Mouse (Mus musculus) frontal cortex, adult 2 months (tissue): Measurements from ENCODE around the gene Zfp266. TPM values are rescaled to one million over a fixed set of nuclear protein-coding genes. Genes with fewer than 3 reads are reported as not detected.
"Not testable (repeated sequence)": the region's sequence is repeated elsewhere in the genome, so short reads cannot be mapped to it uniquely, and the experiment has no call there.

Experiments
- DNase-seq, 2 experiments: peaks; one replicate each; pipeline ENCODE4 v3.0.0; 2022; ENCODE audit warnings: low spot score in 1 of 2; ENCODE audit errors: extremely low spot score in 1 of 2
- polyA plus RNA-seq: library from polyadenylated mRNA; depleted of rRNA; stranded (reverse); fragments of >200 nt; gene quantifications from 2 replicates; pipeline ENCODE4 v1.2.3, GENCODE M21; 2012; rRNA removed

Zfp266 gene
- 21.9 and 22.1 TPM in 2 replicates for polyA plus RNA-seq

GRCm38 (mm10) chr9:20521306-20521957 is at the start of gene Zfp266:
TSS of gene Zfp266 (minus strand) at chr9:20521417.
- DNase-seq, result peak; percentile 79 to 94

DNA sequence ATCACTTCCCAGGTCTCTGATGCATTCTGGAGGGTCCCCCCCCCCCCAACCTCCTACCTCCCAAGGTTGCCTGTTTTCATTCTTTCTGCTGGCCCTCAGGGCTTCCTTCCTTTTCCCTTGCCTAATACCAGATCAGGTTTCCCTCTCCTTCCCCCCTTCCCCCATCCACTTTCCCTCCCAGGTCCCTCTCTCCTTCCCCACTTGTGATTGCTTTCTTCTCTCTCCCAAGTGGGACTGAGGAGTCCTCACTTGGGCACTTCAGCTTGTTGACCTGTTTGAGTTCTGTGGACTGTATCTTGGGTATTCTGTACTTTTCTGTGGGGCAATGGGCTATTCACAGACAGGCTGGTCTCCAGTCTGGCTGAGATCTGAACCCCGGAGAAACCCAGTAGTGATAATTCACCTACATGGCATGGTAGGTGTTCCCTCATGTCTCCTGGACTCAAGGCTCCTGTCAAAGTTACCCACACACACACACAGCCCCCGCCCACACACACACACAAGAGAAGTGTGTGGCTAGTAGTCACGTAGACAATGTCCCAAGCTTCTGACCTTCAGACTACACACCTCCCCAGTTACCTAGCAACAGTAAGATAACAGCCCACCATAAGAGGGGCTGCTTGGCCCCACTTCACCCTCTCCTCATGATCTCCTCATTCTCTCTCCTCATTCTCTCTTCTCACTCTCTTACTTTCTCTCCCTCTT is 44.3 kb upstream of the Zfp266 start:
- not testable (repeated sequence) for DNase-seq

- DNase-seq, result no peak
Measured at GRCm38 (mm10) chr9:20562177-20562576, 41.0 kb upstream of the Zfp266 start.

DNA sequence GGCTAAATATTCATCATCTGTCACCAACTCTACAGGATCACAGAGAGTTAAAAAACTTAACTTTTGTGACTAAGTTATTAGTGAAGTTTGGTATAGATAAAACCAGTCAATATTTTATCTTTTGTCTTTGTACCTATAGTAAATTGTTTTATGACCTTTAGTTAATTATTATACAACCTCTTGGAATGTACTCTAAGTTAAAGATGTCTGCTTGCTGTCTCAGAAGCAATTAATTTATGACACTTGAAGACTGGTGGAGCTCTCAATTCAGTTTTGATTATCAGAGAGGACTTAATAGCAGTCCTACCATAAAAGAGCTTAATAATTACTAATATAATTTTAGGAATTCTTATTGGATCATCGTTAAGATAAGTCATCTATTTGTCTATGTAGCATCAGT is 31.5 kb upstream of the Zfp266 start:
- no peak for DNase-seq

- DNase-seq, result no peak
Measured at GRCm38 (mm10) chr9:20551781-20552275, 30.6 kb upstream of the Zfp266 start.

DNA sequence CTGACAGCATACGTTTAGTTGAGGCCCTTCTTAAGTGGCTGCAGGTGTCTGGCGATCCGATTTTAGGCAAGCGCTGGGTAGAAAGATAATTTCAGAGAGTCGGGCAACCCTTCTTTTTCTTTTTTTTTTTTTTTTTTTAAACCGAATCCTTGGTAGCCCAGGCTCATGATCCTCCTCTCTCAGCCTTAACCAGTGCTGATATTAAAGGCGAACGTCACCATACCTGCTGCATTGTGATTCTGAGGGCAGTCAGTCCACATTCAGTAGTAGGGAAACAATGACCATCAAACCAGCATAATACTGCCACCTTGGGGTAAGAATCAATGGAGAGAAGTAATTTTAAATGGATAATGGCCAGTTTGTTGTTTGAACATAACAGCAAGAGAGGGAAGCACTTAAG is 23.9 kb upstream of the Zfp266 start:
- DNase-seq, result peak in 1 of 2 experiments; percentile 33

GRCm38 (mm10) chr9:20544070-20544821 is 23.0 kb upstream of the Zfp266 start:
- DNase-seq, result peak; percentile 57 to 74

DNA sequence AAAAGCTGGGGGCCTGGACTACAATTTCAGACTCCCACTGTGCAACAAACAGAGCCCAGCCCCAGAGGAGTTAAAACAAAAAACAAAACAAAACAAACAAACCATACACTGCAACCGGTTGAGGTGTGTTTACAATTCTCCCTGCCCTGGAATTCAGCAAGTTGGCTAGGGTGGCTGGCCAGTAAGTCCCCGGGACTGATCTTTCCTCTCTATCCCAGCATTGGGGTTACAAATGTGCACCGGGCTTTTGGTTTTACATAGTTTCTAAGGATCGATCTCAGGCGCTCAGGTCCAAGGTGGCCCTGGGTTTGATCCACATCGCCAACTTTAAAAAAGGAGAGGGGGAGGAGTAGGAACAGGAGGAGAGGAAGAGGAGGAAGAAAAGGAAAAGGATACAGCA is 22.3 kb upstream of the Zfp266 start:
- DNase-seq, result no peak

GRCm38 (mm10) chr9:20536598-20536997 is 15.4 kb upstream of the Zfp266 start:
- DNase-seq, result no peak

- peak in 1 of 2 experiments; percentile 20 for DNase-seq
Measured at GRCm38 (mm10) chr9:20534326-20534926, 13.2 kb upstream of the Zfp266 start.

DNA sequence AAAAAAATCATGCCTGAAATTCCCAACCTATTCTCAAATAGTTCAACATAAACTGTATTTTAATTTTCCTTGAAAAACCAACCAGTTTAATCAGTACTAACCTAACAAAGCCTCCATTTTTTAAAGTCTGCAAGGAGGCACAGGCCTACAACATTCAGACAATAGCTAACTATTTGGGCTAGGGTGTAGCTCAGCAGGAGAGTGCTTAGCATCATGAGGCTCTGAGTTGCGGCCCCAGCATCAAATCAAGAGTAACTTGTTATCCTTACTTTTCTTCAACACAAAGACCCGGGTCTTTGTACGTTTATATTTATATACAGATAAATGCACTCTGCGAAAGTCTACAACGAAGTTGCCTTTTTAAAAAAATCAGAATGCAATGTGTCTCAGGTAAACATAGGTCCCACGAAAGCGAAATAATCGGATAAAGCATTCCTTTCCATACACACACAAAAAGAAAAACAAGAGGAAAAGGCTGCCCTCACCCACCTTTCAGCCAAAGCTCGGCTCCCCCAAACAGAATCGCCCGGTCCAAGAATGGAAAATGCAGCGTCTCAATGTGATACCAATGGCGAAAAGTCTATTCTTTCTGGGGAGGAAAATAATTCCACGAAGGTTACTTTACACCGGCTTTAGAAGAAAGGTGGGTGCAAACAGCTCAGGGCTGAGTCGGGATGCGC is 546 bp downstream of the Zfp266 start:
- DNase-seq, result peak in 1 of 2 experiments; percentile 17

GRCm38 (mm10) chr9:20519949-20520348 is 1.3 kb downstream of the Zfp266 start:
- no peak for DNase-seq

GRCm38 (mm10) chr9:20518708-20519107 is 2.5 kb downstream of the Zfp266 start:
- no peak for DNase-seq

GRCm38 (mm10) chr9:20517727-20518126 is 3.5 kb downstream of the Zfp266 start:
- no peak for DNase-seq

DNA sequence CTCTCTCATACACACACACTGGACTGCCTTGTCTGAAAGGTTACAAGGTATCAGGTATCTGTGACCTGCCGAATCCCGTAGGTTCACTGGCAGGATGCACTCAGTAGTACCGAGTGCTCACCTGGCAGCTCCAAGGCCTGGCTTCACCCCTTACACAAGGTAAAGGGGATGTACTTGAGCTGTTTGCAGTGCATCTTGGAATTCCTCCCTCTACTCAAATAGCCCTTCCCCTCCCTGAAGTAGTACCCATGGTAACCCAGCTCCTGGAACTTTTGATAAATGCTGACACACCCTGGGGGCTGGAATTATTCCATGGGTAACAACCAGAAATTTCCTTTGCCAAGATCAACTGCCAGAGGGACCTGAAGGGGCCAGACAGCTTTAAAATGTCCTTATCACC is 7.2 kb downstream of the Zfp266 start:
- DNase-seq, result no peak

DNA sequence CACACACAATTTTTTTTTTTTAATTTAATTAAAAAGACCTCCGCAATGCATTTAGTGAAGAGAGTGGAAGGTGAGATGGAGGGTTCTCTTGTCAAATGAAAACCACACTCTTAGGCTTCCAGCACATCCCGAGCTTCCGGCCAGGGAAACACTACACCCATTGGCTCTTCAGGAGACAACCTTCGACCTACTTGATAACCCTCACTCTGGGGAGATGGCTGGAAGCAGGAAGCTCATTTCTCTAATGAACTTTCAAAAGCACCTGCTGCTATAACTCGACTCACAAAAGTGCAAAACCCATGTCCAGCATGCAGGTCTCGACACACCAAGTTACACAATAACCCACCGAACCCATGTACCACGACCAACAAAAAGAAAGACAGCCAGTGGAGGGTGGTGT is 8.5 kb downstream of the Zfp266 start:
- DNase-seq, result no peak

GRCm38 (mm10) chr9:20511645-20512044 is 9.6 kb downstream of the Zfp266 start:
- no peak for DNase-seq

DNA sequence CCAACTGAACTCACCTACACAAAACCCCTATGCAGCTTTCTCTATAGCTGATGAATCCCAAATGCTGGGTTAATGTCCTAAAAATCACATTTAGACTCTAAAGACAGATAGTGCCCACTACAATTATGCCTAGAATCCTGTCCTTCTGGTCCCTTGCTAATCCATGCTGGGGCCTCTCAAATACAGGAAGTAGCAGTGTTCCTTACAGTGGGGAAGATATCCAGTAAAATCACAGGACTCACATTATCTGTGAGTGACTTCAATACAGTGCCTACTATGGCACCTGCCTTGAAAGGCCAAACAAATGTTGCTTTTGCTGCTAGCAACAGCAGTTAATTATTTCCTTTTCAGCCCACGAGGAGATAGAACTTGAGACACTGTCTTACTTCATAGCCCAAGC is 10.9 kb downstream of the Zfp266 start:
- DNase-seq, result no peak

DNA sequence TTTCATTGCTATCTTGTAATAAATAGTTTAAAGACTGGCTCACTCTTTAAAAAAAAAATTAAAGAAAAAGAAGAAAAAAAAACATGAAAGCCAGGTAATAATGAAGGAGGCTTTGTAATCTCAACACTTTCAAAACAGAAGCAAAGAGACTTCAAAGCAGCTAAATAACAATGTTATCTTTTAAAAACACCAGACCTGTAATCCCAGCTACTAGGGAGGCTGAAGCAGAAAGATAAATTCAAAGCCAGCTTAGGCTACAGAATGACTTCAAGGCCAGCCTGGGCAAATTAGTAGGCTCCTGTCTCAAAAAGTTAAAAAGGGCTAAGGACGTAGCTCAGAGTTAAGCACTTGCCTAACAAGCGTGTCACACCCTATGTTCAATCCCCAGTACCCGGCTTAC is 11.5 kb downstream of the Zfp266 start:
- DNase-seq, result no peak

DNA sequence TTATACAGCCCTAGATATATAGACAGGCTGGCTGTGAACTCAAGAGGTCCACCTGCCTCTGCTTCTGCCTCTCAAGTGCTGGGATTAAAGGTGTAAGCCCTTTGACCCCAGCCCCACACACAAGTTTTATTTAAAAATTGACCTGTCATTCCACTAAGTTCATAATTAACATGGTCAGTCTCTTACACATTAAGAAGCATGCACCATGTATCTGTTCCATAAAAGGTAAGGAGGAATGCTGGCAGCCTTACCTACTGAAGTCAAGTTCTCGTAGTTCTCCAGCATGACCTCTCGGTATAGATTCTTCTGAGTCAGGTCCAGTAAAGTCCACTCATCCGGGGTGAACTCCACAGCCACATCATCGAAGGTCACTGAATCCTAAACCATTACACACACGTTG is 16.4 kb downstream of the Zfp266 start:
- DNase-seq, result no peak
